Mouse (Mus musculus): Measurements from ENCODE around the gene Ptgs1. TPM values are rescaled to one million over a fixed set of nuclear protein-coding genes. Genes with fewer than 3 reads are reported as not detected.

Ptgs1 gene
- polyA plus RNA-seq, 1 experiment from 2014 or later: 3.7 TPM

GRCm38 (mm10) chr2:36220106-36220505 lies 10.1 kb upstream of the Ptgs1 start:
- H3K9me3 ChIP-seq (replicated peaks; ENCODE audit: control insufficient read depth, low read length): no peaks in the 10 kb centered on the region
- ATAC-seq (no peak), DNase-seq (ENCODE audit: low spot score) (no peak)
- H3K27ac ChIP-seq (ENCODE audit: low read depth, low read length): no peak overlapping the region
- 91% methylated on average over 8 of the region's 8 CpGs for WGBS
- H3K27me3 ChIP-seq (replicated peaks; ENCODE audit: control insufficient read depth, insufficient read depth, low read length): no peaks in the 10 kb centered on the region
- no peak overlapping the region for H3K9ac ChIP-seq (ENCODE audit: low read length)
- no peaks in the 10 kb centered on the region for H3K4me1 ChIP-seq (ENCODE audit: control insufficient read depth, insufficient read depth, low read length)
- no peak overlapping the region for H3K4me2 ChIP-seq (ENCODE audit: low read length)
- H3K4me3 ChIP-seq (ENCODE audit: low read depth, low read length): no peak overlapping the region
- no peaks in the 10 kb centered on the region for H3K36me3 ChIP-seq (ENCODE audit: control insufficient read depth, insufficient read depth, low read length)

- ATAC-seq (no peak), DNase-seq (ENCODE audit: low spot score) (no peak)
- no peaks in the 10 kb centered on the region for H3K36me3 ChIP-seq (ENCODE audit: control insufficient read depth, insufficient read depth, low read length)
- H3K4me1 ChIP-seq (ENCODE audit: control insufficient read depth, insufficient read depth, low read length): no peaks in the 10 kb centered on the region
- no peak overlapping the region for H3K4me3 ChIP-seq (ENCODE audit: low read depth, low read length)
- no peak overlapping the region for H3K27ac ChIP-seq (ENCODE audit: low read depth, low read length)
- no peaks in the 10 kb centered on the region for H3K27me3 ChIP-seq (replicated peaks; ENCODE audit: control insufficient read depth, insufficient read depth, low read length)
- 76% methylated on average over 4 of the region's 4 CpGs for WGBS
- H3K9me3 ChIP-seq (replicated peaks; ENCODE audit: control insufficient read depth, low read length): no peaks in the 10 kb centered on the region
- H3K9ac ChIP-seq (ENCODE audit: low read length): no peak overlapping the region
- no peak overlapping the region for H3K4me2 ChIP-seq (ENCODE audit: low read length)
Measured at GRCm38 (mm10) chr2:36220891-36221290, 9.3 kb upstream of the Ptgs1 start.

GRCm38 (mm10) chr2:36222168-36222848 lies 7.9 kb upstream of the Ptgs1 start:
- Histone ChIP-seq H3K4me3 (ENCODE audit: low read depth, low read length) (no peak overlapping the region), H3K9ac (ENCODE audit: low read length) (no peak overlapping the region), H3K27me3 (replicated peaks; ENCODE audit: control insufficient read depth, insufficient read depth, low read length) (no peaks in the 10 kb centered on the region), H3K4me2 (ENCODE audit: low read length) (no peak overlapping the region), H3K36me3 (ENCODE audit: control insufficient read depth, insufficient read depth, low read length) (no peaks in the 10 kb centered on the region), H3K9me3 (replicated peaks; ENCODE audit: control insufficient read depth, low read length) (no peaks in the 10 kb centered on the region), H3K4me1 (ENCODE audit: control insufficient read depth, insufficient read depth, low read length) (no peaks in the 10 kb centered on the region), H3K27ac (ENCODE audit: low read depth, low read length) (no peak overlapping the region)
- ATAC-seq: no peak
- no peak for DNase-seq (ENCODE audit: low spot score)
- 56% methylated on average over 7 of the region's 7 CpGs for WGBS

- Histone ChIP-seq H3K27me3 (replicated peaks; ENCODE audit: control insufficient read depth, insufficient read depth, low read length) (no peaks in the 10 kb centered on the region), H3K4me1 (ENCODE audit: control insufficient read depth, insufficient read depth, low read length) (no peaks in the 10 kb centered on the region), H3K4me3 (ENCODE audit: low read depth, low read length) (no peak overlapping the region), H3K9me3 (replicated peaks; ENCODE audit: control insufficient read depth, low read length) (no peaks in the 10 kb centered on the region), H3K4me2 (ENCODE audit: low read length) (no peak overlapping the region), H3K9ac (ENCODE audit: low read length) (no peak overlapping the region), H3K36me3 (ENCODE audit: control insufficient read depth, insufficient read depth, low read length) (no peaks in the 10 kb centered on the region), H3K27ac (ENCODE audit: low read depth, low read length) (no peak overlapping the region)
- DNase-seq (ENCODE audit: low spot score) (no peak), ATAC-seq (no peak)
Measured at GRCm38 (mm10) chr2:36223436-36223835, 6.8 kb upstream of the Ptgs1 start.

- H3K27ac ChIP-seq (ENCODE audit: low read depth, low read length): no peak overlapping the region
- H3K9me3 ChIP-seq (replicated peaks; ENCODE audit: control insufficient read depth, low read length): no peaks in the 10 kb centered on the region
- DNase-seq (ENCODE audit: low spot score): no peak
- H3K27me3 ChIP-seq (replicated peaks; ENCODE audit: control insufficient read depth, insufficient read depth, low read length): no peaks in the 10 kb centered on the region
- no peak overlapping the region for H3K9ac ChIP-seq (ENCODE audit: low read length)
- no peak for ATAC-seq
- no peak overlapping the region for H3K4me3 ChIP-seq (ENCODE audit: low read depth, low read length)
- H3K4me1 ChIP-seq (ENCODE audit: control insufficient read depth, insufficient read depth, low read length): no peaks in the 10 kb centered on the region
- 81% methylated on average over 7 of the region's 7 CpGs for WGBS
- no peaks in the 10 kb centered on the region for H3K36me3 ChIP-seq (ENCODE audit: control insufficient read depth, insufficient read depth, low read length)
- H3K4me2 ChIP-seq (ENCODE audit: low read length): no peak overlapping the region
Measured at GRCm38 (mm10) chr2:36224153-36224552, 6.1 kb upstream of the Ptgs1 start.

- no peak for ATAC-seq
- Histone ChIP-seq H3K4me3 (ENCODE audit: low read depth, low read length) (no peak overlapping the region), H3K4me2 (ENCODE audit: low read length) (no peak overlapping the region), H3K27ac (ENCODE audit: low read depth, low read length) (no peak overlapping the region), H3K36me3 (ENCODE audit: control insufficient read depth, insufficient read depth, low read length) (no peaks in the 10 kb centered on the region), H3K27me3 (replicated peaks; ENCODE audit: control insufficient read depth, insufficient read depth, low read length) (no peaks in the 10 kb centered on the region), H3K4me1 (ENCODE audit: control insufficient read depth, insufficient read depth, low read length) (no peaks in the 10 kb centered on the region), H3K9me3 (replicated peaks; ENCODE audit: control insufficient read depth, low read length) (no peaks in the 10 kb centered on the region), H3K9ac (ENCODE audit: low read length) (no peak overlapping the region)
- no peak for DNase-seq (ENCODE audit: low spot score)
- 40% methylated on average over 2 of the region's 2 CpGs for WGBS
Measured at GRCm38 (mm10) chr2:36224599-36224998, 5.6 kb upstream of the Ptgs1 start.

GRCm38 (mm10) chr2:36230967-36231366 lies 741 bp downstream of the Ptgs1 start:
- 52% methylated on average over 10 of the region's 10 CpGs for WGBS

GRCm38 (mm10) chr2:36234526-36235368 lies 4.5 kb downstream of the Ptgs1 start:
- Histone ChIP-seq H3K36me3 (ENCODE audit: control insufficient read depth, insufficient read depth, low read length) (no peaks in the 10 kb centered on the region), H3K9me3 (replicated peaks; ENCODE audit: control insufficient read depth, low read length) (no peaks in the 10 kb centered on the region), H3K4me2 (ENCODE audit: low read length) (no peak overlapping the region), H3K9ac (ENCODE audit: low read length) (no peak overlapping the region), H3K4me1 (ENCODE audit: control insufficient read depth, insufficient read depth, low read length) (peaks cover 3% of the 10 kb centered on the region; the same call in 1 of the 2 replicates), H3K27ac (ENCODE audit: low read depth, low read length) (no peak overlapping the region), H3K27me3 (replicated peaks; ENCODE audit: control insufficient read depth, insufficient read depth, low read length) (no peaks in the 10 kb centered on the region), H3K4me3 (ENCODE audit: low read depth, low read length) (no peak overlapping the region)
- 81% methylated on average over 7 of the region's 7 CpGs for WGBS
- no peak for ATAC-seq
- DNase-seq (ENCODE audit: low spot score): no peak

More at GRCm38 (mm10) chr2:36230967-36231366, 741 bp downstream of the Ptgs1 start:
- Histone ChIP-seq H3K27me3 (replicated peaks; ENCODE audit: control insufficient read depth, insufficient read depth, low read length) (no peaks in the 10 kb centered on the region), H3K36me3 (ENCODE audit: control insufficient read depth, insufficient read depth, low read length) (no peaks in the 10 kb centered on the region), H3K4me2 (ENCODE audit: low read length) (peak overlapping the region; percentile 53), H3K27ac (ENCODE audit: low read depth, low read length) (no peak overlapping the region), H3K9ac (ENCODE audit: low read length) (peak overlapping the region; percentile 41; the same call in 1 of the 2 replicates), H3K4me1 (ENCODE audit: control insufficient read depth, insufficient read depth, low read length) (peaks cover 3% of the 10 kb centered on the region; the same call in 1 of the 2 replicates), H3K4me3 (ENCODE audit: low read depth, low read length) (peak overlapping the region; percentile 26), H3K9me3 (replicated peaks; ENCODE audit: control insufficient read depth, low read length) (no peaks in the 10 kb centered on the region)
- ATAC-seq (no peak), DNase-seq (ENCODE audit: low spot score) (no peak)

GRCm38 (mm10) chr2:36235917-36236316 lies 5.7 kb downstream of the Ptgs1 start:
- Histone ChIP-seq H3K9me3 (replicated peaks; ENCODE audit: control insufficient read depth, low read length) (no peaks in the 10 kb centered on the region), H3K27ac (ENCODE audit: low read depth, low read length) (no peak overlapping the region), H3K27me3 (replicated peaks; ENCODE audit: control insufficient read depth, insufficient read depth, low read length) (no peaks in the 10 kb centered on the region), H3K4me3 (ENCODE audit: low read depth, low read length) (no peak overlapping the region), H3K9ac (ENCODE audit: low read length) (no peak overlapping the region), H3K4me2 (ENCODE audit: low read length) (no peak overlapping the region), H3K4me1 (ENCODE audit: control insufficient read depth, insufficient read depth, low read length) (peaks cover 3% of the 10 kb centered on the region; the same call in 1 of the 2 replicates), H3K36me3 (ENCODE audit: control insufficient read depth, insufficient read depth, low read length) (no peaks in the 10 kb centered on the region)
- 37% methylated on average over 4 of the region's 4 CpGs for WGBS
- DNase-seq (ENCODE audit: low spot score) (peak; percentile 61), ATAC-seq (no peak; the same call in 1 of the 2 replicates)

All from forebrain, embryonic 14.5 days (tissue).